In genomic region chr4:134804765-134805164, GRCm38 (mm10) we compare ENCODE assay signal across 9 mouse cellular contexts. TPM values are rescaled to one million over a fixed set of nuclear protein-coding genes. Genes with fewer than 3 reads are reported as not detected.
DNase-seq lines count a peak whose midpoint lies in the region; ATAC-seq lines count a peak whose summit lies in the region.
"Had no signal": no experiment of that assay in that cellular context is flagged by ENCODE, and none has a peak within 500 bp of the region (broad histone marks: within the 10 kb centered on the region; RNA-seq: fewer than 3 reads in every experiment).

No protein-coding gene starts in this region.

- H3K4me2 ChIP-seq in hindbrain, embryonic 14.5 days (replicated peaks) = no peak overlapping the region
- H3K4me2 ChIP-seq in hindbrain, embryonic 11.5 days (replicated peaks; ENCODE audit: low read depth, low read length) = no peak overlapping the region
- H3K4me2 ChIP-seq in lung, embryonic 16.5 days (ENCODE audit: low read depth, low read length) = no peak overlapping the region
- H3K4me2 ChIP-seq in intestine, embryonic 16.5 days (ENCODE audit: low read depth, low read length) = no peak overlapping the region
- no peak overlapping the region for H3K4me2 ChIP-seq in midbrain, embryonic 16.5 days (ENCODE audit: low read length)

- DNase-seq in hindbrain, embryonic 14.5 days (ENCODE audit: low spot score) = peak; percentile 56
- no peak for DNase-seq in hindbrain, embryonic 11.5 days (ENCODE audit: low spot score)
- peak; percentile 61 to 66 for DNase-seq in adrenal gland, postnatal 4 days (ENCODE audit: low spot score in 2 of 2)
- DNase-seq in heart, adult 9 months (ENCODE audit: low spot score in 2 of 2) = peak; percentile 70 to 89

- no peaks in the 10 kb centered on the region for H3K4me1 ChIP-seq in hindbrain, embryonic 14.5 days (replicated peaks; ENCODE audit: control insufficient read depth, insufficient read depth, low read length)
- H3K4me1 ChIP-seq in hindbrain, embryonic 11.5 days (replicated peaks; ENCODE audit: control insufficient read depth, insufficient read depth, low read length) = no peaks in the 10 kb centered on the region
- H3K4me1 ChIP-seq in lung, embryonic 16.5 days (replicated peaks; ENCODE audit: control insufficient read depth, insufficient read depth, low read length) = no peaks in the 10 kb centered on the region; the same call in 1 of the 2 replicates
- H3K4me1 ChIP-seq in intestine, embryonic 16.5 days (ENCODE audit: control insufficient read depth, insufficient read depth, low read length) = no peaks in the 10 kb centered on the region
- no peaks in the 10 kb centered on the region for H3K4me1 ChIP-seq in midbrain, embryonic 16.5 days (ENCODE audit: control insufficient read depth, insufficient read depth, low read length)

- no peaks in the 10 kb centered on the region for H3K9me3 ChIP-seq in hindbrain, embryonic 14.5 days (ENCODE audit: control insufficient read depth, low read length)
- no peaks in the 10 kb centered on the region for H3K9me3 ChIP-seq in hindbrain, embryonic 11.5 days (ENCODE audit: control insufficient read depth, low read length)
- H3K9me3 ChIP-seq in lung, embryonic 16.5 days (ENCODE audit: control insufficient read depth, low read length) = no peaks in the 10 kb centered on the region
- H3K9me3 ChIP-seq in intestine, embryonic 16.5 days (ENCODE audit: control insufficient read depth, low read length) = no peaks in the 10 kb centered on the region
- no peaks in the 10 kb centered on the region for H3K9me3 ChIP-seq in midbrain, embryonic 16.5 days (replicated peaks; ENCODE audit: control insufficient read depth, low read length, poor library complexity, severe bottlenecking)

- H3K27ac ChIP-seq in hindbrain, embryonic 14.5 days = no peak overlapping the region
- H3K27ac ChIP-seq in hindbrain, embryonic 11.5 days (ENCODE audit: low read depth, low read length) = no peak overlapping the region
- H3K27ac ChIP-seq in lung, embryonic 16.5 days (ENCODE audit: low read length) = no peak overlapping the region
- H3K27ac ChIP-seq in intestine, embryonic 16.5 days (ENCODE audit: low read length) = no peak overlapping the region
- H3K27ac ChIP-seq in midbrain, embryonic 16.5 days (ENCODE audit: low read length) = no peak overlapping the region

- H3K9ac ChIP-seq in hindbrain, embryonic 14.5 days = no peak overlapping the region
- no peak overlapping the region for H3K9ac ChIP-seq in hindbrain, embryonic 11.5 days (ENCODE audit: low read depth, low read length)
- no peak overlapping the region for H3K9ac ChIP-seq in lung, embryonic 16.5 days (ENCODE audit: low read length)
- no peak overlapping the region for H3K9ac ChIP-seq in intestine, embryonic 16.5 days (ENCODE audit: low read depth, low read length)
- no peak overlapping the region for H3K9ac ChIP-seq in midbrain, embryonic 16.5 days (ENCODE audit: low read depth, low read length)

- H3K27me3 ChIP-seq in hindbrain, embryonic 14.5 days (ENCODE audit: control insufficient read depth, insufficient read depth, low read length) = no peaks in the 10 kb centered on the region
- H3K27me3 ChIP-seq in hindbrain, embryonic 11.5 days (ENCODE audit: control insufficient read depth, insufficient read depth, low read length) = no peaks in the 10 kb centered on the region
- no peaks in the 10 kb centered on the region for H3K27me3 ChIP-seq in lung, embryonic 16.5 days (ENCODE audit: control insufficient read depth, insufficient read depth, low read depth, low read length)
- no peaks in the 10 kb centered on the region for H3K27me3 ChIP-seq in intestine, embryonic 16.5 days (replicated peaks; ENCODE audit: control insufficient read depth, insufficient read depth, low read length)
- H3K27me3 ChIP-seq in midbrain, embryonic 16.5 days (ENCODE audit: control insufficient read depth, insufficient read depth, low read depth, low read length) = no peaks in the 10 kb centered on the region
- H3K27me3 ChIP-seq: CH12.LX had no signal

- H3K36me3 ChIP-seq in hindbrain, embryonic 14.5 days (replicated peaks; ENCODE audit: control insufficient read depth, insufficient read depth) = peaks cover 97% of the 10 kb centered on the region
- peaks cover 10% of the 10 kb centered on the region for H3K36me3 ChIP-seq in hindbrain, embryonic 11.5 days (ENCODE audit: control insufficient read depth, insufficient read depth, low read length)
- peaks cover 33% of the 10 kb centered on the region for H3K36me3 ChIP-seq in lung, embryonic 16.5 days (ENCODE audit: control insufficient read depth, insufficient read depth, low read length)
- H3K36me3 ChIP-seq in intestine, embryonic 16.5 days (ENCODE audit: control insufficient read depth, insufficient read depth, low read length) = peaks cover 9% of the 10 kb centered on the region; the same call in 1 of the 2 replicates
- H3K36me3 ChIP-seq in midbrain, embryonic 16.5 days (ENCODE audit: control insufficient read depth, insufficient read depth, low read length) = peaks cover 45% of the 10 kb centered on the region

- 73% methylated on average over 5 of the region's 5 CpGs for WGBS in hindbrain, embryonic 14.5 days
- 91% methylated on average over 5 of the region's 5 CpGs for WGBS in hindbrain, embryonic 11.5 days
- 39% methylated on average over 5 of the region's 5 CpGs for WGBS in lung, embryonic 16.5 days
- WGBS in intestine, embryonic 16.5 days = 63% methylated on average over 5 of the region's 5 CpGs
- 77% methylated on average over 5 of the region's 5 CpGs for WGBS in midbrain, embryonic 16.5 days

- no peak for ATAC-seq in hindbrain, embryonic 14.5 days (ENCODE audit: low FRiP score)
- ATAC-seq in hindbrain, embryonic 11.5 days (ENCODE audit: low FRiP score) = no peak
- ATAC-seq in lung, embryonic 16.5 days (ENCODE audit: low read depth) = peak; percentile 20; the same call in 1 of the 2 replicates
- no peak for ATAC-seq in erythroblast, adult 5-6 weeks (replicated peaks; ENCODE audit: low FRiP score, poor library complexity, severe bottlenecking)
- no peak for ATAC-seq in intestine, embryonic 16.5 days
- ATAC-seq in midbrain, embryonic 16.5 days = no peak

- H3K4me3 ChIP-seq in hindbrain, embryonic 14.5 days (replicated peaks; ENCODE audit: low read length) = no peak overlapping the region
- H3K4me3 ChIP-seq in hindbrain, embryonic 11.5 days (ENCODE audit: low read depth, low read length) = no peak overlapping the region
- H3K4me3 ChIP-seq in lung, embryonic 16.5 days (ENCODE audit: low read length) = no peak overlapping the region
- no peak overlapping the region for H3K4me3 ChIP-seq in intestine, embryonic 16.5 days (ENCODE audit: low read length)
- H3K4me3 ChIP-seq in midbrain, embryonic 16.5 days (ENCODE audit: low read depth, low read length) = no peak overlapping the region

RNA-seq across cellular contexts. Expression of gene Ldlrap1, which starts 36.9 kb away (rescaled TPM):
- polyA plus RNA-seq in hindbrain, embryonic 14.5 days (2014; fragmentation: Nextera tagmentation; extraction: Ambion mirVana) = 2.3 and 2.7 TPM in 2 replicates
- 4.3 and 5.6 TPM in 2 replicates for polyA plus RNA-seq in hindbrain, embryonic 11.5 days (2014; fragmentation: Nextera tagmentation; extraction: Ambion mirVana)
- 10 to 100 TPM; 39.1 to 44.7 TPM for total RNA-seq in adrenal gland, postnatal 4 days (2021)
- 25.2 and 27.7 TPM in 2 replicates for polyA plus RNA-seq in lung, embryonic 16.5 days (2015; fragmentation: Nextera tagmentation; extraction: Ambion mirVana)
- 5.6 and 10.9 TPM in 2 replicates for total RNA-seq in erythroblast, adult 5-6 weeks (2015; ENCODE audit: low replicate concordance)
- total RNA-seq in erythroblast, adult 5-6 weeks (2017; ENCODE audit: low replicate concordance) = 4.7 and 6.6 TPM in 2 replicates
- polyA plus RNA-seq in intestine, embryonic 16.5 days (2015; fragmentation: Nextera tagmentation; extraction: Ambion mirVana) = 19.0 and 19.6 TPM in 2 replicates
- 2.1 and 2.4 TPM in 2 replicates for polyA plus RNA-seq in midbrain, embryonic 16.5 days (2015; fragmentation: Nextera tagmentation; extraction: Ambion mirVana)

RNA-seq across cellular contexts. Expression of gene Maco1, which starts 48.4 kb away (rescaled TPM):
- polyA plus RNA-seq in hindbrain, embryonic 14.5 days (2014; fragmentation: Nextera tagmentation; extraction: Ambion mirVana) = 83.2 and 93.2 TPM in 2 replicates
- polyA plus RNA-seq in hindbrain, embryonic 11.5 days (2014; fragmentation: Nextera tagmentation; extraction: Ambion mirVana) = 59.0 and 73.1 TPM in 2 replicates
- total RNA-seq in adrenal gland, postnatal 4 days (2021) = 10 to 100 TPM; 37.8 to 42.8 TPM
- 35.9 and 36.3 TPM in 2 replicates for polyA plus RNA-seq in lung, embryonic 16.5 days (2015; fragmentation: Nextera tagmentation; extraction: Ambion mirVana)
- total RNA-seq in erythroblast, adult 5-6 weeks (2015; ENCODE audit: low replicate concordance) = 13.0 and 19.4 TPM in 2 replicates
- 36.0 and 39.9 TPM in 2 replicates for total RNA-seq in erythroblast, adult 5-6 weeks (2017; ENCODE audit: low replicate concordance)
- polyA plus RNA-seq in intestine, embryonic 16.5 days (2015; fragmentation: Nextera tagmentation; extraction: Ambion mirVana) = 22.5 and 25.7 TPM in 2 replicates
- 91.3 and 101 TPM in 2 replicates for polyA plus RNA-seq in midbrain, embryonic 16.5 days (2015; fragmentation: Nextera tagmentation; extraction: Ambion mirVana)

RNA-seq across cellular contexts. Expression of gene Rhd, which starts 59.6 kb away (rescaled TPM):
- 0.75 and 1.4 TPM in 2 replicates for polyA plus RNA-seq in hindbrain, embryonic 14.5 days (2014; fragmentation: Nextera tagmentation; extraction: Ambion mirVana)
- 15.1 and 19.4 TPM in 2 replicates for polyA plus RNA-seq in hindbrain, embryonic 11.5 days (2014; fragmentation: Nextera tagmentation; extraction: Ambion mirVana)
- total RNA-seq in adrenal gland, postnatal 4 days (2021) = 10 to 100 TPM in 1 of 2 experiments, 1 to 10 TPM in 1; 6.5 to 12.0 TPM
- polyA plus RNA-seq in lung, embryonic 16.5 days (2015; fragmentation: Nextera tagmentation; extraction: Ambion mirVana) = 2.0 and 6.2 TPM in 2 replicates
- total RNA-seq in erythroblast, adult 5-6 weeks (2015; ENCODE audit: low replicate concordance) = 408 and 436 TPM in 2 replicates
- 820 and 839 TPM in 2 replicates for total RNA-seq in erythroblast, adult 5-6 weeks (2017; ENCODE audit: low replicate concordance)
- polyA plus RNA-seq in intestine, embryonic 16.5 days (2015; fragmentation: Nextera tagmentation; extraction: Ambion mirVana) = 3.6 and 10.1 TPM in 2 replicates
- 1.3 and 1.4 TPM in 2 replicates for polyA plus RNA-seq in midbrain, embryonic 16.5 days (2015; fragmentation: Nextera tagmentation; extraction: Ambion mirVana)
